In the genomic region with DNA sequence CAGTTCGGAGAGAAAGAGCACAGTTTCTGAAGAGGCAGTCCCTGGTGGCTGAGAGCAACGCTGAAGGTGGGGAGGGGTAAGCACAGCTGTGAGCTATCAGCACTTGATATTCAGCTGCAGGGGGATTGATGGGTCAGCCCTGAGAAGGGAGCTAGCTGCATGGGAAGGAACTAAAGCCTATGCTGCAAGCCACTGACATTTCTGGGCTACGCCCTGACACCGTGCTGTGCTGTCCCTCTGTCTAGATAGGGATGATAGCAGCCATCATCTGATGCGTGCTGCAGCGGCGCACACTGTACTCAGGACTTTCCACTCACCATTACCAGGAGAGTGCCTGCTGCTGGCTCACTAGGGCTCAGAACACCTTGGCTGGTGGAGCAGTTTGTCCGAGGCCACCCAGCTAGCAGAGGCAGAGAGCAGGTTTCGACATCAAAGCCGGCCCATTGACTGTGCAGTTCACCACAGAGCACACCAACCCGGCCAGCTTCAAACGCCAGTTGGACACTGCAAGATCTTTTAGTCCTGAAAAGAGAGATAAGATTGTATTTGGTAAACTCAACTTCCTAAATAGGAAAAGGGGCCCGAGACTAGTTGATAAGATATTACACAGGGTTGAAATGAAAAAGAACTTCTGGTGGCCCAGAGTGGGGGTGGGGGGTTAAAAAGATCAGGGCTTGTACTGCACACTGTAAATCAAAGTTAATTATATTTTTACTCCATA, we compare ENCODE assay signal across 9 mouse cellular contexts.
DNase-seq lines count a peak whose midpoint lies in the region; ATAC-seq and TF ChIP-seq lines count a peak whose summit lies in the region.
"Had no signal": no experiment of that assay in that cellular context is flagged by ENCODE, and none has a peak within 500 bp of the region (broad histone marks: within the 10 kb centered on the region; RNA-seq: fewer than 3 reads in every experiment).

No protein-coding gene starts in this region.

- TF ChIP-seq CTCF in kidney, adult 2 months (conservative IDR thresholded peaks at IDR 0.05; ENCODE audit: insufficient read depth, insufficient read length, low read depth, low read length) = no peak

- peak; percentile 49 for DNase-seq in kidney, postnatal 10 days
- no peak for DNase-seq in kidney, adult 2 months
- DNase-seq in embryo, embryonic 10 days (ENCODE audit: low spot score) = peak; percentile 55
- DNase-seq in liver, embryonic 11.5 days (ENCODE audit: low spot score) = peak; percentile 60
- DNase-seq in left cerebral cortex, postnatal 25 days (ENCODE audit: low spot score in 2 of 2) = no peak
- no peak for DNase-seq in forebrain, embryonic 11.5 days (ENCODE audit: low spot score)
- no peak for DNase-seq in gastrocnemius, postnatal 14 days
- DNase-seq: right cerebral cortex, adult 18-20 months had no signal

- ATAC-seq in liver, embryonic 11.5 days (replicated peaks; ENCODE audit: low FRiP score) = peak; percentile 86
- peak; percentile 71 for ATAC-seq in stomach, embryonic 14.5 days (ENCODE audit: insufficient number of reproducible peaks, insufficient read depth, low FRiP score, low read depth)
- ATAC-seq in forebrain, embryonic 11.5 days (replicated peaks; ENCODE audit: low FRiP score) = no peak

- no peaks in the 10 kb centered on the region for H3K36me3 ChIP-seq in kidney, adult 2 months (ENCODE audit: control insufficient read depth, insufficient read depth, low read length)
- no peaks in the 10 kb centered on the region for H3K36me3 ChIP-seq in liver, embryonic 11.5 days (ENCODE audit: control insufficient read depth, insufficient read depth, low read length)
- no peaks in the 10 kb centered on the region for H3K36me3 ChIP-seq in stomach, embryonic 14.5 days (ENCODE audit: control insufficient read depth, insufficient read depth, low read length)
- no peaks in the 10 kb centered on the region for H3K36me3 ChIP-seq in forebrain, embryonic 11.5 days (ENCODE audit: control insufficient read depth, insufficient read depth, low read length)

- H3K9ac ChIP-seq in liver, embryonic 11.5 days (ENCODE audit: low read depth, low read length) = peak overlapping the region; percentile 42
- H3K9ac ChIP-seq in stomach, embryonic 14.5 days (replicated peaks; ENCODE audit: low read depth, low read length) = no peak overlapping the region
- H3K9ac ChIP-seq in forebrain, embryonic 11.5 days (ENCODE audit: low read length) = no peak overlapping the region

- WGBS in kidney, adult 2 months = 31% methylated on average over 13 of the region's 13 CpGs
- WGBS in liver, embryonic 11.5 days = 5% methylated on average over 13 of the region's 13 CpGs
- 7% methylated on average over 13 of the region's 13 CpGs for WGBS in stomach, embryonic 14.5 days
- 37% methylated on average over 13 of the region's 13 CpGs for WGBS in forebrain, embryonic 11.5 days

- H3K27me3 ChIP-seq in kidney, adult 2 months (replicated peaks; ENCODE audit: control insufficient read depth, insufficient read depth, low read length) = no peaks in the 10 kb centered on the region
- no peaks in the 10 kb centered on the region for H3K27me3 ChIP-seq in liver, embryonic 11.5 days (replicated peaks; ENCODE audit: control insufficient read depth, insufficient read depth, low read length)
- no peaks in the 10 kb centered on the region for H3K27me3 ChIP-seq in stomach, embryonic 14.5 days (ENCODE audit: control insufficient read depth, insufficient read depth, low read length)
- H3K27me3 ChIP-seq in forebrain, embryonic 11.5 days (ENCODE audit: control insufficient read depth, insufficient read depth, low read length) = no peaks in the 10 kb centered on the region

- intact Hi-C loops in left cerebral cortex, postnatal 25 days (cut with DNase I) = no loop called here
- intact Hi-C loops in gastrocnemius, postnatal 14 days (cut with DNase I; ENCODE audit: low total_unique reads) = no loop called here

- no peak overlapping the region for H3K27ac ChIP-seq in kidney, adult 2 months (ENCODE audit: insufficient read depth, low read depth, low read length)
- peak overlapping the region; percentile 71 for H3K27ac ChIP-seq in liver, embryonic 11.5 days (ENCODE audit: low read depth, low read length)
- H3K27ac ChIP-seq in stomach, embryonic 14.5 days (ENCODE audit: low read length) = peak overlapping the region; percentile 61; the same call in 1 of the 2 replicates
- H3K27ac ChIP-seq in forebrain, embryonic 11.5 days (ENCODE audit: low read depth, low read length) = no peak overlapping the region

- H3K9me3 ChIP-seq in liver, embryonic 11.5 days (ENCODE audit: control insufficient read depth, low read length) = no peaks in the 10 kb centered on the region
- no peaks in the 10 kb centered on the region for H3K9me3 ChIP-seq in stomach, embryonic 14.5 days (ENCODE audit: control insufficient read depth, low read depth, low read length)
- no peaks in the 10 kb centered on the region for H3K9me3 ChIP-seq in forebrain, embryonic 11.5 days (ENCODE audit: control insufficient read depth, low read length)

- TF ChIP-seq POLR2A in kidney, adult 2 months (IDR thresholded peaks at IDR 0.05; ENCODE audit: low read depth, low read length) = no peak

- H3K4me1 ChIP-seq in kidney, adult 2 months (ENCODE audit: control insufficient read depth, insufficient read depth, low read length) = no peaks in the 10 kb centered on the region
- peaks cover 28% of the 10 kb centered on the region for H3K4me1 ChIP-seq in liver, embryonic 11.5 days (replicated peaks; ENCODE audit: control insufficient read depth, insufficient read depth, low read length)
- peaks cover 23% of the 10 kb centered on the region for H3K4me1 ChIP-seq in stomach, embryonic 14.5 days (ENCODE audit: control insufficient read depth, insufficient read depth, low read length)
- peaks cover 2% of the 10 kb centered on the region; the same call in 1 of the 2 replicates for H3K4me1 ChIP-seq in forebrain, embryonic 11.5 days (replicated peaks; ENCODE audit: control insufficient read depth, insufficient read depth, low read length)

- no peak overlapping the region for H3K4me3 ChIP-seq in kidney, adult 2 months (ENCODE audit: insufficient read depth, low read depth, low read length)
- H3K4me3 ChIP-seq in liver, embryonic 11.5 days (ENCODE audit: low read depth, low read length) = peak overlapping the region; percentile 16; the same call in 1 of the 2 replicates
- no peak overlapping the region for H3K4me3 ChIP-seq in stomach, embryonic 14.5 days (ENCODE audit: low read depth, low read length)
- no peak overlapping the region for H3K4me3 ChIP-seq in forebrain, embryonic 11.5 days (ENCODE audit: low read depth, low read length)

- peak overlapping the region; percentile 62 for H3K4me2 ChIP-seq in liver, embryonic 11.5 days
- peak overlapping the region; percentile 18; the same call in 1 of the 2 replicates for H3K4me2 ChIP-seq in stomach, embryonic 14.5 days (replicated peaks; ENCODE audit: low read depth, low read length)
- no peak overlapping the region for H3K4me2 ChIP-seq in forebrain, embryonic 11.5 days (ENCODE audit: low read depth, low read length, severe bottlenecking)

Comparison
In these comparisons a context has a peak if more than half of its experiments do, and no peak if none do; other contexts are left out.
1. DNase-seq: peak in kidney, postnatal 10 days (single experiment), embryo, embryonic 10 days (single experiment) and liver, embryonic 11.5 days (single experiment); none in kidney, adult 2 months (single experiment), left cerebral cortex, postnatal 25 days (0 of 2), forebrain, embryonic 11.5 days (single experiment) and gastrocnemius, postnatal 14 days (single experiment).
2. H3K27ac ChIP-seq: peak in liver, embryonic 11.5 days (single experiment) and stomach, embryonic 14.5 days (single experiment); none in kidney, adult 2 months (single experiment) and forebrain, embryonic 11.5 days (single experiment).